Mouse (Mus musculus): Measurements from ENCODE around the gene Krt33a.

DNA sequence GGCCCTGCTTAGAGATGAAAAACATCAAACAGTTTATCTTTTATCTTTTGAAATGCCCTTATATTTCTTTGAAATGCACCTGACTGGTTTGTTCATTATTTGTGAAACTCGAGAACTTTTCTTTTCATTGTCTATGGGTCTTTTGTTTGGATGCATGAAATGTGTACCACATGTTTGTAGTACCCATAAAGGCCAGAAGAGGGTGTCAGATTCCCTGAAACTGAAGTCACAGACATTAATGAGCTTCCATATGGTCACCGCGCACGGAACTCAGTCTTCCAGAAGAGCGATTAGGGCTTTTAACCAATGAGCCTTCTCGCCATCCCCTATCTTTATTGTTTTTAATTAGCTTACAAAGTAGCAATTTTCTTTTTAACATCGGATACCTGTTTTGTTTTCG, 42.9 kb upstream of the Krt33a start:
- no peak for TF ChIP-seq POLR2A (IDR thresholded peaks at IDR 0.05; ENCODE audit: borderline replicate concordance, extremely low read depth, low read depth, low read length)
- TF ChIP-seq CTCF (IDR thresholded peaks at IDR 0.05; ENCODE audit: insufficient read depth, low read length) = no peak

All from lung, adult 2 months (tissue).